ENCODE assay signal across 18 mouse cellular contexts in the genomic region with DNA sequence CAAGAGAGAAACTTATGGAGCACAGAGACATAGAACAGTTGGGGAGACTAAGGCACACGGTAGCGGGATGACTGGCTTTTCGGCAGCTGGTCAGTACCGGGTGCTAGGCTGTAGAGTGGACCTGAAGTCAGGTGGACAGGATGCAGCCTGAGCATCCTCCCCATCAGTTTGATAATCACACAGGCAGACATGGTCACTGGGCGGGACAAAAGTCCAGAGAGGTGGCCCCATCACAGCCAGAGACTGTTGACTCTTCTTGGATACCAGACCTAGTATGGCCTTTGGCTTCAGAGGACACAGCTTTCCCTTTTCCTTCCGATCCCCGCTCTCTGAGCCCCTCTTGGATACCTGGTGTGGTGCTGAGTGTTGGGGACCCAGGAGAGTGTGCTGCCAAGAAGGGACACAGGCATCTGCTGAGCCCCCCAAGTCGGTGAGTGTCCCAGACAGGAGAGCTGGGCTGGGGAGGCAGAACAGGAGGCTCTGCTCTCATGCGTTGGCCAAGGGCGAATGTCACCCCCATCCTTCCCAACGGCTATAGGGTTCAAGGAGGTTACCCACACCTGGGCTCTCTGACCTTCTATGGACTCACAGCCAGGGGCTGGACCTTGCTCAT. TPM values are rescaled to one million over a fixed set of nuclear protein-coding genes. Genes with fewer than 3 reads are reported as not detected.
DNase-seq lines count a peak whose midpoint lies in the region; ATAC-seq and TF ChIP-seq lines count a peak whose summit lies in the region.
"Had no signal": no experiment of that assay in that cellular context is flagged by ENCODE, and none has a peak within 500 bp of the region (broad histone marks: within the 10 kb centered on the region; RNA-seq: fewer than 3 reads in every experiment).

No protein-coding gene starts in this region.

- intact Hi-C loops in heart, adult 2 months (cut with DNase I) = loop anchor here (10.0 kb wide), 1 partner anchor 1120 kb away; no protein-coding TSS in a partner anchor

- no peaks in the 10 kb centered on the region for H3K9me3 ChIP-seq in heart, embryonic 10.5 days
- no peaks in the 10 kb centered on the region for H3K9me3 ChIP-seq in liver, embryonic 11.5 days (ENCODE audit: control insufficient read depth, low read length)
- H3K9me3 ChIP-seq in liver, postnatal 0 days (ENCODE audit: low read length) = no peaks in the 10 kb centered on the region
- H3K9me3 ChIP-seq: forebrain, embryonic 13.5 days; heart, embryonic 13.5 days had no signal

- no peak overlapping the region for H3K4me3 ChIP-seq in heart, adult 2 months
- no peak overlapping the region for H3K4me3 ChIP-seq in heart, embryonic 10.5 days
- no peak overlapping the region; the same call in 1 of the 2 replicates for H3K4me3 ChIP-seq in layer of hippocampus, adult 2 months
- H3K4me3 ChIP-seq in liver, embryonic 11.5 days (ENCODE audit: low read depth, low read length) = no peak overlapping the region
- H3K4me3 ChIP-seq in liver, postnatal 0 days (ENCODE audit: low read depth, low read length) = peak overlapping the region; percentile 48
- H3K4me3 ChIP-seq: forebrain, embryonic 13.5 days; heart, embryonic 13.5 days had no signal

- TF ChIP-seq POLR2A in heart, adult 2 months (IDR thresholded peaks at IDR 0.05; ENCODE audit: insufficient read depth, low read depth, low read length) = no peak

- DNase-seq in heart, adult 2 months = no peak
- no peak for DNase-seq in heart, embryonic 10.5 days (ENCODE audit: low spot score)
- no peak for DNase-seq in layer of hippocampus, adult 2 months (ENCODE audit: low spot score in 2 of 2)
- no peak for DNase-seq in layer of hippocampus, postnatal 10 days (ENCODE audit: low spot score in 2 of 2)
- no peak for DNase-seq in liver, embryonic 11.5 days (ENCODE audit: low spot score)
- DNase-seq in liver, postnatal 0 days = peak; percentile 55
- no peak for DNase-seq in gastrocnemius, adult 8-10 months (ENCODE audit: low spot score in 2 of 2)
- DNase-seq: adrenal gland, postnatal 25 days; heart, postnatal 36 days; kidney, adult 11 months; layer of hippocampus, postnatal 36 days; lung, embryonic 14.5 days; thymus, adult 2 months had no signal

- H3K4me1 ChIP-seq in heart, adult 2 months (ENCODE audit: control insufficient read depth, insufficient read depth, low read length) = peaks cover 35% of the 10 kb centered on the region
- peaks cover 27% of the 10 kb centered on the region for H3K4me1 ChIP-seq in heart, embryonic 10.5 days
- H3K4me1 ChIP-seq in liver, embryonic 11.5 days (replicated peaks; ENCODE audit: control insufficient read depth, insufficient read depth, low read length) = peaks cover 7% of the 10 kb centered on the region
- H3K4me1 ChIP-seq in liver, postnatal 0 days (ENCODE audit: insufficient read depth) = peaks cover 8% of the 10 kb centered on the region; the same call in 1 of the 2 replicates

- TF ChIP-seq CTCF in heart, adult 2 months (IDR thresholded peaks at IDR 0.05) = no peak
- no peak for TF ChIP-seq CTCF in layer of hippocampus, adult 2 months (conservative IDR thresholded peaks at IDR 0.05)
- TF ChIP-seq CTCF in liver, postnatal 0 days (IDR thresholded peaks at IDR 0.05; ENCODE audit: low read depth) = no peak

- peak overlapping the region; percentile 98 for H3K27ac ChIP-seq in heart, adult 2 months
- H3K27ac ChIP-seq in heart, embryonic 10.5 days = no peak overlapping the region
- peak overlapping the region; percentile 98 for H3K27ac ChIP-seq in layer of hippocampus, adult 2 months
- H3K27ac ChIP-seq in liver, embryonic 11.5 days (ENCODE audit: low read depth, low read length) = peak overlapping the region; percentile 62; the same call in 1 of the 2 replicates
- H3K27ac ChIP-seq in liver, postnatal 0 days (ENCODE audit: low read depth) = peak overlapping the region; percentile 99
- H3K27ac ChIP-seq: forebrain, embryonic 13.5 days; heart, embryonic 13.5 days; macrophage had no signal

- no peaks in the 10 kb centered on the region for H3K27me3 ChIP-seq in heart, adult 2 months (ENCODE audit: control insufficient read depth, insufficient read depth, low read length)
- peaks cover 26% of the 10 kb centered on the region for H3K27me3 ChIP-seq in heart, embryonic 10.5 days (ENCODE audit: insufficient read depth, poor library complexity, severe bottlenecking)
- H3K27me3 ChIP-seq in liver, embryonic 11.5 days (replicated peaks; ENCODE audit: control insufficient read depth, insufficient read depth, low read length) = peaks cover 46% of the 10 kb centered on the region
- H3K27me3 ChIP-seq in liver, postnatal 0 days (ENCODE audit: insufficient read depth, low read length) = peaks cover 26% of the 10 kb centered on the region

- H3K4me2 ChIP-seq in liver, embryonic 11.5 days = peak overlapping the region; percentile 2; the same call in 1 of the 2 replicates
- peak overlapping the region; percentile 74 for H3K4me2 ChIP-seq in liver, postnatal 0 days (ENCODE audit: low read depth, low read length)
- H3K4me2 ChIP-seq: lung, embryonic 14.5 days; midbrain, embryonic 11.5 days had no signal

- no peak for ATAC-seq in liver, embryonic 11.5 days (replicated peaks; ENCODE audit: low FRiP score)
- peak; percentile 18 for ATAC-seq in liver, postnatal 0 days
- ATAC-seq: forebrain, embryonic 13.5 days had no signal

- H3K79me2 ChIP-seq in heart, adult 2 months (replicated peaks; ENCODE audit: control insufficient read depth, insufficient read depth, low read length) = 0 out of 2 replicates have a peak, but pooled peaks cover 2% of the 10 kb centered on the region

- H3K36me3 ChIP-seq in heart, adult 2 months (ENCODE audit: control insufficient read depth, insufficient read depth, low read length) = peaks cover 10% of the 10 kb centered on the region; the same call in 1 of the 2 replicates
- peaks cover 25% of the 10 kb centered on the region for H3K36me3 ChIP-seq in heart, embryonic 10.5 days
- no peaks in the 10 kb centered on the region for H3K36me3 ChIP-seq in liver, embryonic 11.5 days (ENCODE audit: control insufficient read depth, insufficient read depth, low read length)
- no peaks in the 10 kb centered on the region; the same call in none of the 2 replicates for H3K36me3 ChIP-seq in liver, postnatal 0 days (replicated peaks; ENCODE audit: insufficient read depth, low read length)

- no peak overlapping the region for H3K9ac ChIP-seq in heart, adult 2 months (ENCODE audit: low read depth, low read length)
- H3K9ac ChIP-seq in liver, embryonic 11.5 days (ENCODE audit: low read depth, low read length) = no peak overlapping the region
- H3K9ac ChIP-seq in liver, postnatal 0 days (replicated peaks) = peak overlapping the region; percentile 71
- H3K9ac ChIP-seq: forebrain, embryonic 13.5 days; lung, embryonic 14.5 days had no signal

- WGBS in heart, adult 2 months = 90% methylated on average over 11 of the region's 11 CpGs
- 89% methylated on average over 11 of the region's 11 CpGs for WGBS in heart, embryonic 10.5 days
- 79% methylated on average over 11 of the region's 11 CpGs for WGBS in liver, embryonic 11.5 days
- WGBS in liver, postnatal 0 days (ENCODE audit: insufficient replicate concordance) = 70% methylated on average over 11 of the region's 11 CpGs

- no peak for TF ChIP-seq EP300 in heart, adult 2 months (IDR thresholded peaks at IDR 0.05; ENCODE audit: insufficient read depth, low read depth, low read length)
- no peak for TF ChIP-seq EP300 in liver, postnatal 0 days (IDR thresholded peaks at IDR 0.05; ENCODE audit: low read depth)

RNA-seq across cellular contexts. Expression of a gene that starts 2.8 kb away (rescaled TPM):
- total RNA-seq in heart, adult 2 months (2021) = 10 to 100 TPM; 64.7 to 67.4 TPM
- 54.7 and 60.2 TPM in 2 replicates for polyA plus RNA-seq in heart, adult 2 months (2012; rRNA removed)
- polyA plus RNA-seq in heart, embryonic 10.5 days (2016; fragmentation: Nextera tagmentation; extraction: Ambion mirVana) = 7.9 and 11.5 TPM in 2 replicates
- 10 to 100 TPM; 29.9 to 33.8 TPM for total RNA-seq in layer of hippocampus, adult 2 months (2021)
- 10 to 100 TPM; 18.5 to 23.7 TPM for total RNA-seq in layer of hippocampus, postnatal 10 days (2021)
- polyA plus RNA-seq in liver, embryonic 11.5 days (2014; fragmentation: Nextera tagmentation; extraction: Ambion mirVana) = 10.6 and 12.3 TPM in 2 replicates
- 22.4 and 45.6 TPM in 2 replicates for polyA plus RNA-seq in liver, postnatal 0 days (2015; fragmentation: Nextera tagmentation; extraction: Ambion mirVana)
- 10 to 100 TPM; 26.7 to 83.2 (median 44.3) TPM for total RNA-seq in gastrocnemius, adult 8-10 months (2022)
- polyA plus RNA-seq: C2C12 had no signal

RNA-seq across cellular contexts. Expression of a gene that starts 21.1 kb away (rescaled TPM):
- total RNA-seq in heart, adult 2 months (2021) = 1 to 10 TPM; 2.5 to 3.7 TPM
- polyA plus RNA-seq in heart, adult 2 months (2012; rRNA removed) = 3.2 and 7.5 TPM in 2 replicates
- polyA plus RNA-seq in heart, embryonic 10.5 days (2016; fragmentation: Nextera tagmentation; extraction: Ambion mirVana) = 0.93 and 1.3 TPM in 2 replicates
- total RNA-seq in layer of hippocampus, adult 2 months (2021) = 10 to 100 TPM; 39.3 to 45.2 TPM
- 10 to 100 TPM; 43.9 to 52.3 TPM for total RNA-seq in layer of hippocampus, postnatal 10 days (2021)
- polyA plus RNA-seq in liver, embryonic 11.5 days (2014; fragmentation: Nextera tagmentation; extraction: Ambion mirVana) = 6.5 and 6.6 TPM in 2 replicates
- 104 and 114 TPM in 2 replicates for polyA plus RNA-seq in liver, postnatal 0 days (2015; fragmentation: Nextera tagmentation; extraction: Ambion mirVana)
- 1 to 10 TPM; 2.4 to 5.5 (median 4.0) TPM for total RNA-seq in gastrocnemius, adult 8-10 months (2022)

RNA-seq across cellular contexts. Expression of a gene that starts 36.5 kb away (rescaled TPM):
- under 1 TPM; 0.16 to 0.18 TPM for total RNA-seq in heart, adult 2 months (2021)
- 0.44 and 0.80 TPM in 2 replicates for polyA plus RNA-seq in heart, adult 2 months (2012; rRNA removed)
- 0.12 TPM in 1 of 2 replicates, not detected in the other for polyA plus RNA-seq in heart, embryonic 10.5 days (2016; fragmentation: Nextera tagmentation; extraction: Ambion mirVana)
- total RNA-seq in layer of hippocampus, adult 2 months (2021) = 10 to 100 TPM; 16.3 to 18.7 TPM
- 1 to 10 TPM; 8.8 to 9.2 TPM for total RNA-seq in layer of hippocampus, postnatal 10 days (2021)
- 0.18 TPM in 2 replicates for polyA plus RNA-seq in liver, embryonic 11.5 days (2014; fragmentation: Nextera tagmentation; extraction: Ambion mirVana)
- 0.06 TPM in 1 of 2 replicates, not detected in the other for polyA plus RNA-seq in liver, postnatal 0 days (2015; fragmentation: Nextera tagmentation; extraction: Ambion mirVana)
- under 1 TPM in 1 of 4 experiments, not detected in 3; 0.56 TPM for total RNA-seq in gastrocnemius, adult 8-10 months (2022)
- polyA plus RNA-seq: macrophage had no signal

Comparison
In these comparisons a context has a peak if more than half of its experiments do, and no peak if none do; other contexts are left out.
1. RNA of a gene that starts 21.1 kb away (total RNA-seq): 43.9 to 52.3 TPM in layer of hippocampus, postnatal 10 days and 39.3 to 45.2 TPM in layer of hippocampus, adult 2 months; 2.4 to 5.5 TPM in gastrocnemius, adult 8-10 months and 2.5 to 3.7 TPM in heart, adult 2 months; every median in the first group is over 4 times any median in the second.
2. RNA of a gene that starts 36.5 kb away (total RNA-seq): 16.3 to 18.7 TPM in layer of hippocampus, adult 2 months and 8.8 to 9.2 TPM in layer of hippocampus, postnatal 10 days; 0.56 TPM in gastrocnemius, adult 8-10 months and 0.16 to 0.18 TPM in heart, adult 2 months; every median in the first group is over 4 times any median in the second.